Mouse (Mus musculus) E14TG2a.4 (cell line): ENCODE results near the gene Slc27a4.

ENCODE experiments used
- CTCF ChIP-seq: conservative IDR thresholded peaks from 2 replicates; pipeline ENCODE4 v1.5.1; 2014; ENCODE audit warnings: low read length
- POU5F1 ChIP-seq: IDR thresholded peaks from 2 replicates; pipeline ENCODE4 v1.6.1; 2014; ENCODE audit warnings: low read length, borderline replicate concordance

DNA sequence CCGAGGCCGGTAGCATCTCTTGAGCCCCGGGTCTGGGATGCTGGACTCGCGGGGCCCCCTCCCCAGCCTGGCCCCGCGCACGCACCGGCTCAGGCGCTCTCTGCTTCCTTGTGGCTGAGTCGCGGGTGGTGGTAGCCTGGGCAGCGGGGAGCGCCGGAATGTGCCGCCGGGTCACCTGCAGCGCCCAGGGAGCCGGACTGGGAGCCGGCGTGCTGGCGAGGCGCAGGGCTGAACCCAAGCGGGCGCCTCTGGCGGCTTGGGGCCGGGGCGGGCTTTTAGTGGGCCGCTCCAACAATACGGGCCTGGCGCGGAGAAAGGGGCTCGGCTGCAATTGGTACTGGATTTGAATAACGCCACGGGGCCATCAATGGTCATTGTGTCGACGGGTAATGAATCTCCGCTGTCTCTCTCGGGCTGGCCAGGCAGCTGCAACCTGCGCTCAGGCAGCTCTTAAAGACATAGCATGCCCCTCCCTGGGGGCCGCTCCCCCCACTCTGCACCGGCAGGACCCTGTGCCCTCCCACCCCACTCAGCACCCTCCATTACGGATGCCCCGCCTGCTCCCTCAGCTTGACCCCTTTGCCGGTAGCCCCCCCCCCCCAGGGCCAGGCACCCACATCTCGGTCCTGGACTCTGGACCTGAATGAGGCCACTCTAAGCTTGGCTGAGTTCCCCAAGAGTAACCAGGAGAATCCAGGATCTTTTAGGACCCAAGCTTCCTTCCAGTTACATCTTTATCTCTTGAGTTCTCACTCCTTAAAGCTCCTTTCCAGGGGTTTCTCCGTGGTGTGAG is 43.8 kb downstream of the Slc27a4 start:
- TF ChIP-seq CTCF (no peak), POU5F1 (no peak)
